Mouse (Mus musculus) right cerebral cortex, postnatal 25 days (tissue): ENCODE measurements around the gene Tst.

Source experiments
- DNase-seq: peaks from one replicate; pipeline ENCODE4 v3.0.0; 2022

Tst gene

GRCm38 (mm10) chr15:78429139-78429459 lies 23.4 kb upstream of the Tst start:
- DNase-seq, result no peak

- DNase-seq, result peak; percentile 87
These were observed 22.9 kb upstream of the Tst start, which contains the start of gene Kctd17 for GRCm38 (mm10) chr15:78428391-78429138. Gene Kctd17 (plus strand): TSS chr15:78428564.

GRCm38 (mm10) chr15:78425230-78425629 lies 19.5 kb upstream of the Tst start:
- DNase-seq, result no peak

- DNase-seq, result no peak
These were observed 18.8 kb upstream of the Tst start for GRCm38 (mm10) chr15:78424507-78424906.

GRCm38 (mm10) chr15:78422046-78422956 lies 16.6 kb upstream of the Tst start:
- DNase-seq, result peak; percentile 81

GRCm38 (mm10) chr15:78420395-78420794 lies 14.7 kb upstream of the Tst start:
- DNase-seq, result no peak

GRCm38 (mm10) chr15:78416937-78417336 lies 11.2 kb upstream of the Tst start:
- DNase-seq, result no peak

- no peak for DNase-seq
These were observed 8.4 kb upstream of the Tst start for GRCm38 (mm10) chr15:78414157-78414556.

- DNase-seq, result no peak
These were observed 8.0 kb upstream of the Tst start for GRCm38 (mm10) chr15:78413719-78414117.

GRCm38 (mm10) chr15:78413083-78413718 lies 7.5 kb upstream of the Tst start:
- DNase-seq, result no peak

- DNase-seq, result no peak
These were observed 3.9 kb upstream of the Tst start for GRCm38 (mm10) chr15:78409570-78410052.

- DNase-seq, result peak; percentile 89
These were observed 707 bp upstream of the Tst start, which contains the start of gene Mpst for GRCm38 (mm10) chr15:78406293-78406934. Gene Mpst (plus strand): TSS chr15:78406416.

- DNase-seq, result no peak
These were observed 609 bp downstream of the Tst start for GRCm38 (mm10) chr15:78405098-78405497.

GRCm38 (mm10) chr15:78403896-78404295 lies 1.8 kb downstream of the Tst start:
- DNase-seq, result no peak

- no peak for DNase-seq
These were observed 2.4 kb downstream of the Tst start for GRCm38 (mm10) chr15:78403301-78403741.

GRCm38 (mm10) chr15:78402423-78402822 lies 3.3 kb downstream of the Tst start:
- DNase-seq, result no peak

- DNase-seq, result no peak
These were observed 3.8 kb downstream of the Tst start for GRCm38 (mm10) chr15:78401921-78402320.

GRCm38 (mm10) chr15:78401345-78401744 lies 4.4 kb downstream of the Tst start:
- DNase-seq, result no peak

- no peak for DNase-seq
These were observed 10.2 kb downstream of the Tst start, which contains the start of gene Tex33 for GRCm38 (mm10) chr15:78395478-78395962. Gene Tex33 (minus strand): TSS chr15:78395912.

- no peak for DNase-seq
These were observed 14.9 kb downstream of the Tst start for GRCm38 (mm10) chr15:78390855-78391254.

- no peak for DNase-seq
These were observed 20.1 kb downstream of the Tst start for GRCm38 (mm10) chr15:78385564-78385963.
